Mouse (Mus musculus): ENCODE measurements around the gene Arhgef11.
"Not testable (repeated sequence)": the region's sequence is repeated elsewhere in the genome, so short reads cannot be mapped to it uniquely, and the experiment has no call there.

The Arhgef11 gene

DNA sequence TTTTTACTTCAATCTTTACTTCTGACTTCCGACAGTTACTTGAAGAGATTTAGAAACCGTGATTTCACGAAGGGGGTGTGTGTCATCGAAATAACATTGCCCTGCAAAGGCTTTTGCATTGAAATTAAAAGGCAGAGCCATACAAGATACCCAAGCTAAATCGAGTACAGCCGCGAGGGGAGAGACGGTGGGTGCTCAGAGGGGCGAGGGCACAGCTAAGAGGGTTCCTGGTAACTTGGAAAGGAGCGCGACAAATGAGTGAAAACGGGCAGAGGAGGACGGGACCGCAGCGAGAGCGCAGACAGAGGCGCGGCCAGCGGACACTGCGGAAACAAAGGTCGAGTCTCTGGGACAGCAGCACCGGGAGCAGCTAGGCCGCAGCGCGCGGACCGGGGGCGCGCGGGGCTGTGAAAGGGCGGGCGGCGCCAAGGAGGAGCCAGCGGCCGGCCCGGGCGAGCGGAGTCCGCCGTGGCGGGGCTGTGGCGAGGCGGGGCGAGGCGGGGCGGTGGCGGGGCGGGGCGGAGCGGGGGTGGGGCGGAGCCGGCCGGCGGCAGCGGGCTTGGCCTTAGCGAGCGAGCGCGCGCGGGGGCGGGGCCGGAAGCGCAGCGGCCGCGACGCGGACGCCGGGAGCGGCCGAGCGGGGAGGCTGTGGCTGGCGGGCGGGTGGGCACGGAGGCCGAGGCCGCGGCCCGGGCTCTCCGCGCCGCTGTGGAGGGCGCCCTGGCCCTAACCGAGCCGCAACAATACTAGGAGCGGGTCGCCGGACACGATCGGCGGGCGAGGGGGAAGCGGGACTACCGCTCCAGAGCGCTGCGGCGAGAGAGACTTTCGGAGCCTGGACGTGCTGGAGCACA is at the start of gene Arhgef11:
TSS of gene Arhgef11 (plus strand) at position 603 of the 854 bp plus-strand sequence.
- DNase-seq (ENCODE audit: low read depth in 1 of 2, low spot score in 2 of 2) = peak in 1 of 2 experiments; percentile 26

DNA sequence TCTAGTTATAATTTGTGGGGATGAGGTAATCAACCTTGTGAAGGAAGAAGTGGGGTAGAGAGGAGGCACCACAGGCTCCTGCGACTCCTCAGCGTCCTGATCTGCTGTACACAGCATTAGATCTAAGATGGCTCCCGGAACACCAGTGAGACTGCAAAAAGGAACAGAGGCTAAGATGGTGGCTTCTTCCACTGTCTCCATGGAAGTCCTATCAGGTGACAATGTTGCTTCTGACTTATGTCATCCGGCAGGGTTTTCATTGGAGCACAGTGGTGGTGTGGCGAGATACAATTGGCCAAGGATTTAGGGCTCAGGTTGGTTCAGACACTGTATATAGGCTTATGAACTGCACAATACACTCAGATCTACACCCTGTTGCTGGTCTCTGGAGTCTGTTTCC is 48.7 kb upstream of the Arhgef11 start:
- DNase-seq (ENCODE audit: low read depth in 1 of 2, low spot score in 2 of 2) = no peak

DNA sequence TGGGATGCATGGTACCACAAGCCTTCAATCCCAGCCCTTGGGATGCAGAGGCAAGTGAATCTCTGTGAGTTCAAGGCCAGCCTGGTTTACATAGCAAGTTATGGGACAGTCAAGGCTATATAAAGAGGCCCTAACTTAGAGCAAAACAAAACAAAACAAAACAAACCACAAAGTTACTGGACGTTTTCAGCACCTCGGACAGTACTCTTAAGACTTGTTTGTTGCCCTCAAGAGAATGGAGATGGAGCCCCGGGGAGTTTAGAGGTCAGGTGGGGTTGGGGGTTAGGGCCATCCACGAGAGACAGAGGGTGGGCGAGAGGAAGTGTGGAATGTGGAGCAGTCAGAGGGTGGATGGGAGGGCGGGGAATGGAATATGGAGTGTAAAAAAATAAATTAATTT is 41.6 kb upstream of the Arhgef11 start:
- DNase-seq (ENCODE audit: low read depth in 1 of 2, low spot score in 2 of 2) = no peak

DNA sequence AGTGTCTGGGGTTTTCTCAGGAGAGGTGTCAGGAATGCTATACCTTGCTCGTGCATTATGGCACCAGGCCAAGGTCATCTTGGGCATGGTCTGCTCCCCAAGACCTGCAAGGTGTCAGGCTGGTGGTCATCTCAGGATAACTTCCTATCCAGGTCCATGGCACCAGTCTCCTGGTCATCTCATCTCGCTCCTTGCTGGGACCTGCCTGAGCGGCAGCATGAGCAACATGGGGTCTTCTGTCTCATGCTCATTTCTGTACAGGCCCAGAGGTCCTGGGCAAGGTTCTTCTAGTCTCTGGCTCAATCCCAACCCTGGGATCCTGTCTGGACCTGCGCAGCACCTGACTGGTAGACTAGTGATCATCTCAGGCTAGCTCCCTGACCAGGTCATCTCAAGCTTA is 35.1 kb upstream of the Arhgef11 start:
- DNase-seq (ENCODE audit: low read depth in 1 of 2, low spot score in 2 of 2) = no peak

DNA sequence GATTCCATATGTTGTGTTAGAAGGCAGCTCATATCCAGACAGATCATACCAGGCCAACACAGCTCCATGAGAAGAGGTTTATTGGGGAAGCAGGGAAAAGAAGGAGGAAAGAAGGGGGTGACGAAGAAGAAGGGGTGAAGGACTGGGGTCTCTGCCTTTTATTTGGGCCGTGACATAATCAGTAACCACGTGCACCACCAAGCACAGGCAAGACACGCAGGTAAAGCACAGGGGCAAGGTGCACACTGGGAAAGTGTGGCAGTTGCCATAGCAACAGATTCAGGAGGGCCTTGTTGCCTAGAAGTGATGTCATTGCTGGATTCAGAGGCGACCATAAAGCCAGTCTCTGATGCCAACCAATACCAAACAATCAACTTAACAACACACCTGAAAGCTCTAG is 23.6 kb upstream of the Arhgef11 start:
- no peak for DNase-seq (ENCODE audit: low read depth in 1 of 2, low spot score in 2 of 2)

DNA sequence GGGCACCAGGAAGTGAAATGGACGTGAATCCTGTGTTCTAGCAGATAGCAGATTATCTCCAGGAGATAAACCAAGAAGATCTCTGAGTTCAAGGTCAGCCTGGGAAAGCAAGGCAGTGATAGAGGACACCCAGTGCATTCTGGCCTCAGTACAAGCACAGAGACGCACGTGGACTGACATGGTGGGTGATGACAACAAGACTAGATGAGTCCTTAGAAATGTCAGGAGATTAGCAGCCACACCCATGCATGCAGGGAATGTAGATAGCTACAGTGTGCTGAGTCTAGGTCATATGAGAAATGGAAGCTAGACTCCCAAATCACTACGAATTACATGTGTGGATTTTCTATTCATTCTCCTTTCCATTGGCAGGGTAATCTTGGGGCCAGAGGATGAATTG is 22.0 kb upstream of the Arhgef11 start:
- not testable (repeated sequence) for DNase-seq (ENCODE audit: low read depth in 1 of 2, low spot score in 2 of 2)

DNA sequence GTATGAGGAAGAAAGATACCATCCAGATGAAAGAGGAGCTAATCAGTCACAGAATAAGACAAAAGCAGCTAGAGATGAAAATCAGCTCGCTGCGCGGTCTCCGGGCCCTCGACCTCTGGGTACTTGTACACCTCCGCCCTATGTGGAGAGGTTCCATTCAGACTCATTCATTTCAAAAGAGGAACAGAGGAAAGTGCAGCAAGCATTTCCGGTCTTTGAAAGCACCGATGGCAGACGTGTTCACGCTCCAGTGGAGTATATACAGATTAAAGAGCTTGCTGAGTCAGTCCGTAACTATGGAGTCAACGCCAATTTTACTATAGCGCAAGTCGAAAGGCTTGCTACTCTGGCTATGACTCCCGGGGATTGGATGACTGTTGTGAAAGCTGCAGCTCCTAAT is 16.3 kb upstream of the Arhgef11 start:
- not testable (repeated sequence) for DNase-seq (ENCODE audit: low read depth in 1 of 2, low spot score in 2 of 2)

DNA sequence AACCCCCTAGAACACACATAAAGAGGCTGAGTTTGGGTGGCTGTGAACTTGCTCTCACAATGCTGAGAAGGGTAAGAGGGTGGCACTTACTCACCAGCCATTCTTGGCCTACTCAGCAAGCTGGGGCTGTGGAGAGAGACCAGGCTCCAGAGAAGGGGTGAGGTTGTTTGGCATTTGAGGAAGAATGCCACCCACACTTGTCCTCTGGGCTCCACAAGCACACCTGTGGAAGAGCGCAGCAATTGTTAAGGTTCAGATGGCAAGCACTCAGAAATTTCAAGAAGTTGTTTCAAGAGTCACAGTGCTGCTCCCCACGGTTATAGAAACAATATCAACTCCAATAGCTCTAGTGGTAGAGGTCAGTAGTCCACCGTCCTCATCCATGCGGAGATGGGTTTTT is 1.0 kb upstream of the Arhgef11 start:
- no peak for DNase-seq (ENCODE audit: low read depth in 1 of 2, low spot score in 2 of 2)

DNA sequence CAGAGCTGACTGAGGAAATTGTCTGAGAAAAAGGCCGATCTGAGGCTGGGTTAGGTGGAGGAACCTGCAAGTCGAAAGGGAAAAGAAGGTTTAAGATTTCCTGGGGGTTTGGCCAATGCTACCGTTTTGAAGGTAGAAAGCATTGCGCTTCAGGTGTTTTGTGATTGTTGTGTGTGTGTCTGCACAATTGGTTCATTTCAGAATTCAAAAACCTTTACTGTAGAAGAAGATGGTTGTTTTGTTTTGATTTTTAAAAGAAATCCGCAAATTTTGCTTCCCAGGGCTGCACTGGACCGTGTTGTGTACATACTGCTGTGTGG is 412 bp downstream of the Arhgef11 start:
- DNase-seq (ENCODE audit: low read depth in 1 of 2, low spot score in 2 of 2) = no peak

DNA sequence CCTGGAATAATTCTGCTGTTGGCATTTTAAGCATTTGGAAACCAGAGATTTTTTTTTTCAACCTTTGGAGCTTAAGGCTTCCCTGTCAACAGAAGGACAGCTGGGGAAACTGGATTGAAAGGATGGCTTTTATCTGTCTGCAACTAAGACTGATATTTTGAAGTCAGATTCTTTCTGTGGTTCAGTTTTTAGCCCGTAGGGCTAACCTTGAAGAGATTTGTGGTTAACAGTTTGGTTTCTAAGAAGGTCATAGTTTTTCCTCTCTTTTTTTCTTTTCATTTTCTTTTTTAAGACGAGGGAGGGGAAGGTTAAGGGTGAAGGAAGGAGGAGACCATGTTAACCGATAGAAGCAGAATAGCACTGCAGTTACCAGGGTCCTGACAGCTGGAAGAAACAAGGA is 881 bp downstream of the Arhgef11 start:
- no peak for DNase-seq (ENCODE audit: low read depth in 1 of 2, low spot score in 2 of 2)

DNA sequence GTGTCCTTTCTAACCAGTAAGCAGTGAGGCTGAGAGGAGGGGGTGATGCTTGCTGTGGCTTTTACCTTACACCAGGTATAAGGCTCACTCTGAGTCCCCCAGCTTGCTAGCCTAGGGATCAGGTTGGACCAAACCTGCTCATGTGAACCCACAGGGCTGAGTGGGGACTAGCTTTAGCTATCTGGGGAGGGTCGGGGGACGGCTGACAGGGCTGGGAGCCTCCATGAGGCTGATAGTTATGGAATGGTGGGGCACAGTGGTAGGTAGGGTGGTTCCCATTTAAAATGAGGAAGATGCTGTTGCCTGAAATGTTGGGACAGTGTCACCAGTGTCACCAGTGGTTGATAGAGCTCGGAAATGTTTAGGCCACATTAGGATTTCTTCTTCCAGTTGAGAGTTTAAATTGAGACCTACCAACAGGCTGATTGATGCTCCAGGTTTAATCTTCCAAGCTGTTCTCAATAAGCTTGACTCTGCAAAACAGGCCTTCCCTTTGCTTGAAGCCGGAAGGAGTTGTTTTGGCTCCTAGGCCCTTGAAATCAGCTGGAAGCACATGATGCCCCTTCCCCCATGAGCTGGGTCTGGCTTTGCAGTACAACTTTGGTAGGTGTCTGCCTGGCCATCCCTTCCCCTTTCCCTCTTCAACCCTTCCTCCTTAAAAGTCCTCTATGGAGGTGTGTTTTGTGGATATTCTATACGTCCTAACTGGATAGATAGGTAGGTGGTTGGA is 1.8 kb downstream of the Arhgef11 start:
- no peak for DNase-seq (ENCODE audit: low read depth in 1 of 2, low spot score in 2 of 2)

DNA sequence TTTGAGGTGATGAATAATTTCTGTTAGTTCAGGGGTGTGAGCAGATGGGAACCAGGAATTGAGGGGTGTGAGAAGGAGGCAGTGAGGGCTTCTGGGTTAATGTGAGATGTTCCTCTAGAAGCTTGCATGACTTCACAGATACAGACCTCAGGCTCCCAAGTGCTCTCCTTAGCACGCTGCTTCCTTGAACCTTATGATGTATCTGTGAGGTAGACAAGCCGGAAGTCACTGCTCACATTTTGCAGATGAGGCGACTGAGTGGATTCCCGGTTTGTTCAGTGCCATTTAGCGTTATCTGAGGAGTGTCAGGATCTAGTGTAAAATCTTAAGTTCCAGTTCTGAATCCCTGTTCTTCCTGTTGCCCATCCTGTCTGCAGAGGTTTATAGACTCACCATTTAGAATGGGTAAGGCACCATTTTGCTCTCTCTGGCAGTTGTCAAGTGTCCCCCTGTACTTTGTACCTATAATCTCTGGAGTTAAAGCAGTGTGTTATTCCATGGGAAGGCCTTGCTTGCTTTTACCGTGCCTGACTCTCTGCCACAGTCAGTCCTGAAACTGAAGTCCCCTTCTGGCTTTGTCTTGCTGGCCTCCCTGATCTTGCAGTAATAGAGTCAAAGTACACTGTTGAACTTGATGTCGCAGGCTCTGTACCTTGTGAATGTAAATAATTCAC is 3.0 kb downstream of the Arhgef11 start:
- DNase-seq (ENCODE audit: low read depth in 1 of 2, low spot score in 2 of 2) = no peak

DNA sequence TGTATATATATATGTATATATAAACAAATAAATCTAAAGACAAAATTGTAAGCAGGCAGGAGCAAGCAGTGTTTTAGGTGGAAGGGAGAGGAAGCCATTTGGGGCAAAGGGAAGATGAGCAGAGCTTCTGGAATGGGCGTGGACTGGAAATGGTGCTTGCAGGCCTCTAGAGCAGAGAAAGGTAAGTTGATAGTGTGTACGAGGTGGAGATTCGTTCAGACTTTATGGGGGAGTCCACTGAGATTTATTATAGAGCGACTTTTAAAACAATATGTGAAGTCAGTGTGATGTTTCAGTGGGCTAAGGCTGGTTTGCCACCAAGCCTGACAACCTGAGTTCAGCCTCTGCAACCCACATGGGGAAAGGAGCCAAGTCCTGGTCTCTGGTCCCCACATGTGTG is 7.5 kb downstream of the Arhgef11 start:
- DNase-seq (ENCODE audit: low read depth in 1 of 2, low spot score in 2 of 2) = no peak

DNA sequence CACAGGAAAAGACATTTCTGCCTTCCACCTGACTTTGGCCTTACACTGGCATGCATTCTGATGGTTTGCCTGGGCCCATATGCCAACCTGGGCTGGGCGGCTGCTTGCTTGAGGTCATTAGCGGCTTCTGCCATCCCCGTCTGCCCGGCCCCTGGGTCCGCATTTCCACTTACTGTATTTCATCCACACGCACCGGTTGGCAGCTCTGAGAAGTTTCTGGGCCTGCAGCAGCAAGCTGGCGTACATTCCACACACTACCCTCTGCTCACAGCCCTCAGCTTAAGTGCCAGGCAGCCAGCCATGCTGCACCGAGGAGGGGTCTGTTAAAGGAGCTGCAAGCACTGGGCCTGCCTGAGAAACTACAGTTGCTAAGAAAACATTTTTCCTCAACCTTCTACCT is 13.5 kb downstream of the Arhgef11 start:
- DNase-seq (ENCODE audit: low read depth in 1 of 2, low spot score in 2 of 2) = no peak

DNA sequence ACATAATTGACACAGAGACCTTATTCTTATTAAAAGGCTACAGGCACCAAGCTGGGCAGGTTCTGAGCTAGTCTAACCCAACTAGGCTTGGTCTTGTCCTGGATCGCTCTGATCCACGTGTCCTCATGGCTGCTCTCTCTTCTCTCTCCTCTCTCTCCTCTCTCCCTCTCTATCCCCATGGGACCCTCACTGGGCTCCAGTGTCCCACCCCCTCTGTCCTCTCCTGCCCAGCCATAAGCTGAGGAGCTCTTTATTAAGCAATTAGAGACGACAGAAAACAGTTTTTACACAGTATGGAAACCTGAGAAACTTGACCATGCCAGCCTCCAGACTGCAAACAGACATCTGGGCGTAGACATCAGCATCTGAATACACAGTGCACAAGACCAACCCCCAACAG is 14.0 kb downstream of the Arhgef11 start:
- no peak for DNase-seq (ENCODE audit: low read depth in 1 of 2, low spot score in 2 of 2)

DNA sequence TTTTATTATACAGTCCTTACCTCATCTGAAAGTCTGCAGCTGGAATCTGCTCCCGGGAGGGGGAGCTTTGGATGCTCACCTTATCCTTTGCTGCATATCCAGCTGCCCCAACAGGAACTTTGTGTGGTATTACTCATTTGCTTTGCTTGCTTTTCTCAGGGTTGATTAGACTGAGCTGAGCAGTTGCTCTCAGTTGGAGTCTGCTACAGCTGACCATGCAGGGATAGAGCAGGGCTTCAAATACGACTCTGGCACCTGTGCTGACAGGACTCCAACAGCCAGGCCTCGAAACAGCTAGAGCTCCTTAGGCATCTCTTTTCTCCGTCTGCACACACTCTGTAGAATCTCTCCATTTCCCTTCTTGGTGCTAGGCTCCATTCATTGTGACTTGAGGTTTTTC is 18.2 kb downstream of the Arhgef11 start:
- no peak for DNase-seq (ENCODE audit: low read depth in 1 of 2, low spot score in 2 of 2)

DNA sequence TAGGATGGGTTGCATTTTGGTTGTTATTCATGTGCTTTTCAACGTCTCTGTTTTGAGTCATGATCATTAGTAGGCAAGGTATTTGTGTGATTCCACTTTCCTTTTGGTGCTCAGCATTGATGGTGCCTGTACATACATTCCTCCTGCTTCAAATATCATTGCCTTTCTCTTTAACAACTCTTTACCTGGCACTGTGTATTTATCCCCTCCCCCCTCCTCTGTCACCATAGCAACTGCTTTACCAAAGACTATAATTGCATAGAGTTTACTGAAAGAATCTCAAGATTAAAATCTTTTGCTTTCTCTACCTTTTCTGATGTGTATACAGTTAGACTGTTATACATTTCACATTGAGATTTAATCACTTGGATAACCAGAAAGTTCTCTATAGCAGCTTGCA is 26.1 kb downstream of the Arhgef11 start:
- DNase-seq (ENCODE audit: low read depth in 1 of 2, low spot score in 2 of 2) = no peak

DNA sequence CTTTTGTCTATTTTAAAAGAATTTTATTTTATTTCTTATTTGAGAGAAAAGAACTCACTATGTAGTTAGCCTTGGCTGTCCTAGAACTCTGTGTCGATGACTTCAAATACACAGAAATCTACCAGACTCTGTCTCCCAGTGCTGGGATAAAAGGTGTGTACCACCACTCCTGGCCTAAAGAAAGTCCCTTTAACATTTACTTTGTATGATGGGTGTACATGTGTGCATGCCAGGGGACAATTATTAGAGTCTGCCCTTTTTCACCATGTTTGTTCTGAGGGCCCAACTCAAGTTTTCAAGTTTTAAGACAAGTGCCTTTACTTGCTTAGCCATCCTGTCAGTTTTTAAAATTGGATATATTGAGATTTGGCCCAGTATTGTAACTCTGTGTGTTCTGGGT is 28.8 kb downstream of the Arhgef11 start:
- no peak for DNase-seq (ENCODE audit: low read depth in 1 of 2, low spot score in 2 of 2)

DNA sequence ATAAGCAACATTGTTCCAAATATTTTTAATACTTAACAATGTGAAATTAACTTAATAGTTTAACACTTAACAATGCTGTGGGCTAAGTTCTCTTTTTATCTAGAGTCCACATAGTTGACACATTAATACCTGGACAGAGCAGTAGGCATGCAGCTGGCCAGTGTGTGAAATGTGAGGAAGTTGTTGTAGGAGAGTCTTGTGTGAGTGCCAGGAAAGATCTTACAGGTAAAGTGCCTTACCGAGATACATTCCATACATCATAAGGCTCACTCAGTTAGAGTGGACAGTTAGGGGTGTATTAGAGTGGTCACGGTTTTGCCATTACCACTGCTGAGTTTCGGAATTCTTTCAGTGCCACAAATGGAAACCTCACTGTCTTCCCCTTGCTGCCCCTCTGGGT is 31.7 kb downstream of the Arhgef11 start:
- DNase-seq (ENCODE audit: low read depth in 1 of 2, low spot score in 2 of 2) = no peak

DNA sequence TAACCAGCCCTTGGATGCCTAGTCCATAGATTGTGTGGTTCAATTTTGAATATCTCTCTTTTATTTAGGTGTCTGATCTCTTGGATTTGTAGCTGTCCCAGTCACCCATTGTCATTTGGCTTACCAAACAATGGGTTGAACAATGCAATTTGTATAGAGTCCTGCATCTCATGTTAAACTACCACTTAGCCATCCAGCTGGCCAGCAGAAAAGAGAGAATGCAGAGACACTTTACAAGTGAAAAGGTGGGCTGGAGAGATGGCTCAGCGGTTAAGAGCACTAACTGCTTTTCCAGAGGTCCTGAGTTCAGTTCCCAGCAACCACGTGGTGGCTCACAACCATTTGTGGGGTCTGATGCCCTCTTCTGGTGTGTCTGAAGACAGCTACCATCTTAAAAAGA is 41.0 kb downstream of the Arhgef11 start:
- DNase-seq (ENCODE audit: low read depth in 1 of 2, low spot score in 2 of 2) = no peak

DNA sequence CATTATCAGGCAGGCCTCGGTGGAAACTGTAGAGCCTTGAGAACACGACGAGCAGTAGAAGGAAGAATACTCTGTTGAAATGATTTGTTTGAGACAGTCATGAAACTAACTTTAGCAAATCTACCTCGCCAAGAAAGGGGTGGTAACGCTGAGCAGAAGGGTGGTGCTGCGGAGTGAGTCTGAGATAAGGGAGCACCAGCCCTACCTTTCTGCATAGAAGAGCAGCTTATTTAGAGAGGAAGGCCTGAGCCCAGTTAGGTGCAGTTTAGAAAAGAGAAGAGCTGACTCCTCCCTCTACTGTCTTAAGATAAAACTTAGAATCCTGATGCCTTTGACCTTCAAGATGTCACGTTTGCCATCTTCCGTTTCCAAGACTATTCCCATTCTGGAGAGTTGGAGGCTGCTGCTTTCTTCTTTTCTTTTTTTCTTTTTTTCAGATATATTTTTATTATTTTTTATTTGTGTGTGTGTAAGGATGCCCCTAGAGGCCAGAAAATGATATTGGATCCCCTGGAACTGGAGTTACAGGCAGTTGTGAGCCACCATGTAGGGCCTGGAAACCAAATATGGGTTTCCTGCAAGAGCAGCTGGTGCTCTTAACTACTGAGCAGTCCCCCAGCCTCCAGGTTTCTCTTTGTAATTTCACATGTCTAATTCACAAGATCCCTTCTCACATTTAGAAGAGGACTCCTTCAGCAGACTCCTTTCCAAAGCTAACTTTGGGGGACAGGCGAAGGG is 42.5 kb downstream of the Arhgef11 start:
- DNase-seq (ENCODE audit: low read depth in 1 of 2, low spot score in 2 of 2) = no peak

DNA sequence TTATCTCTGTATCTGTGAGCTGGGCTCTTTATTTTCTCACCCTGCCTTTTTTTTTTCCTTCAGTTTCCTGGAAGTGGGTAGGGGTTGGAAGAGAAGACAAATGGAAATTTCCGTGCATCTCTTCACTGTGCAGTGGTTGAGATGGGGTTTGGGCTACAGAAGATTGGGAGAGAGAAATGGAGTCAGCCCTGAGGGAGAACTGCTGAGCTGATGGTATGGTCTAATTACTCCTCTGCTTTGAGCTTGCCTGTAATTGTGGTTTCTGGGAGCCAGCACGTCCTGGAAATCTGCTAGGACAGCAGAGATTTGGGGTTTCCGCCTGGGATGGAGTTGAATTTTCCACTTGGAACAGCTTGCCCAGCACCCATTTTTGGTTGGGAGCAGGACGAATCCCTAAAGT is 43.1 kb downstream of the Arhgef11 start:
- no peak for DNase-seq (ENCODE audit: low read depth in 1 of 2, low spot score in 2 of 2)
